Mouse (Mus musculus) Patski (cell line): Measurements from ENCODE around the gene Ehd1. TPM values are rescaled to one million over a fixed set of nuclear protein-coding genes. Genes with fewer than 3 reads are reported as not detected.
"Not testable (repeated sequence)": the region's sequence is repeated elsewhere in the genome, so short reads cannot be mapped to it uniquely, and the experiment has no call there.

Experiments
- ATAC-seq: fragments of 100-300 bp; one replicate; pipeline ENCODE4 v1.8.0; 2021
- CTCF ChIA-PET: fragments of 350-600 bp; sonication (Branson Sonifier 250); formaldehyde crosslinking; loops from one replicate; lab custom pipeline; 2022; ENCODE audit warnings: inconsistent platforms; lab: Charles Lee
- POLR2A ChIA-PET: fragments of 350-600 bp; sonication (Branson Sonifier 250); formaldehyde crosslinking; loops from one replicate; lab custom pipeline; 2022; ENCODE audit warnings: antibody characterized with exemption, inconsistent platforms; lab: Charles Lee
- DNase-seq: peaks from one replicate; pipeline ENCODE4 v3.0.0-alpha.2; 2011; ENCODE audit warnings: low read depth, low spot score
- H3K27me3 ChIP-seq: fragments of 371-371 bp; one replicate; pipeline ENCODE4 v1.5.1; 2021
- CTCF ChIP-seq: fragments of 100-300 bp; IDR thresholded peaks from one replicate; pipeline ENCODE4 v1.5.1; 2021
- in situ Hi-C: fragments of 300-500 bp; cut with MboI; formaldehyde crosslinking; loops from 3 replicates; pipeline ENCODE4 v1.11.1; 2018; ENCODE audit warnings: low pct_unique_long_range_greater_than_20kb, mixed read lengths
- polyA plus RNA-seq: library from polyadenylated mRNA; unstranded; gene quantifications from one replicate; pipeline ENCODE4 v1.2.3, GENCODE M21; 2021

Ehd1 gene
- polyA plus RNA-seq, 1 experiment from 2014 or later = 88.7 TPM

GRCm38 (mm10) chr19:6303831-6304230, 27.3 kb downstream of the Ehd1 start:
- CTCF ChIA-PET = interaction anchor here (0.8 to 12.0 kb wide), 9 partner anchors 12 to 54 kb away, joined by 3 to 89 read pairs (median 4); partner anchors contain the start of gene Ehd1
- TF ChIP-seq CTCF = no peak
- POLR2A ChIA-PET = interaction anchor here (2.1 kb wide), 1 partner anchor 27 kb away, joined by 10 read pairs; the partner anchor contains the start of gene Ehd1
- ATAC-seq (no peak), DNase-seq (no peak)
- in situ Hi-C loops = no loop called here
- H3K27me3 ChIP-seq = no peaks in the 10 kb centered on the region

- in situ Hi-C loops = loop anchor here (5.0 kb wide), 1 partner anchor 33 kb away; no protein-coding TSS in a partner anchor
- DNase-seq = peak; percentile 58
- TF ChIP-seq CTCF = no peak
- POLR2A ChIA-PET = interaction anchor here (0.6 to 2.1 kb wide), 2 partner anchors 28 to 42 kb away, joined by 3 to 10 read pairs; partner anchors contain the start of gene Ehd1
- CTCF ChIA-PET = interaction anchor here (0.7 to 12.0 kb wide), 7 partner anchors 14 to 55 kb away, joined by 3 to 89 read pairs (median 4); partner anchors contain the start of gene Ehd1
- H3K27me3 ChIP-seq = no peaks in the 10 kb centered on the region
- ATAC-seq = peak; percentile 70
Measured at GRCm38 (mm10) chr19:6304787-6305516, 28.4 kb downstream of the Ehd1 start.

GRCm38 (mm10) chr19:6305517-6306115, 29.1 kb downstream of the Ehd1 start:
- ATAC-seq (no peak), DNase-seq (no peak)
- TF ChIP-seq CTCF = no peak
- no peaks in the 10 kb centered on the region for H3K27me3 ChIP-seq
- ChIA-PET POLR2A (no interaction called here), CTCF (no interaction called here)
- in situ Hi-C loops = loop anchor here (5.0 kb wide), 1 partner anchor 33 kb away; no protein-coding TSS in a partner anchor

- CTCF ChIA-PET = interaction anchor here (1.1 to 1.6 kb wide), 5 partner anchors 18 to 57 kb away, joined by 3 to 8 read pairs (median 5); partner anchors contain the start of gene Ehd1
- in situ Hi-C loops = loop anchor here (5.0 kb wide), 1 partner anchor 34 kb away; no protein-coding TSS in a partner anchor
- no peak for TF ChIP-seq CTCF
- ATAC-seq = peak; percentile 61
- POLR2A ChIA-PET = no interaction called here
- no peak for DNase-seq
- no peaks in the 10 kb centered on the region for H3K27me3 ChIP-seq
Measured at GRCm38 (mm10) chr19:6306137-6306551, 29.6 kb downstream of the Ehd1 start, which contains the start of gene Cdc42bpg. Cdc42bpg (plus strand) TSS chr19:6306456.

- TF ChIP-seq CTCF = no peak
- ChIA-PET CTCF (interaction anchor here (0.7 to 1.6 kb wide), 7 partner anchors 14 to 57 kb away, joined by 3 to 8 read pairs (median 5); partner anchors contain the start of gene Ehd1), POLR2A (no interaction called here)
- in situ Hi-C loops = loop anchor here (5.0 kb wide), 1 partner anchor 34 kb away; no protein-coding TSS in a partner anchor
- no peaks in the 10 kb centered on the region for H3K27me3 ChIP-seq
- ATAC-seq (peak; percentile 59), DNase-seq (no peak)
Measured at GRCm38 (mm10) chr19:6306586-6306985, 30.1 kb downstream of the Ehd1 start.

- in situ Hi-C loops = loop anchor here (5.0 kb wide), 1 partner anchor 36 kb away; no protein-coding TSS in a partner anchor
- ATAC-seq = no peak
- POLR2A ChIA-PET = no interaction called here
- H3K27me3 ChIP-seq = no peaks in the 10 kb centered on the region
- no peak for DNase-seq
- no peak for TF ChIP-seq CTCF
- CTCF ChIA-PET = interaction anchor here (1.3 to 1.6 kb wide), 2 partner anchors 23 to 38 kb away, joined by 5 to 6 read pairs; no protein-coding TSS in a partner anchor
Measured at GRCm38 (mm10) chr19:6307733-6308531, 31.4 kb downstream of the Ehd1 start.

GRCm38 (mm10) chr19:6310181-6310580, 33.7 kb downstream of the Ehd1 start:
- no peaks in the 10 kb centered on the region for H3K27me3 ChIP-seq
- in situ Hi-C loops = no loop called here
- DNase-seq (no peak), ATAC-seq (no peak)
- CTCF ChIA-PET = interaction anchor here (0.7 to 1.5 kb wide), 2 partner anchors 22 to 47 kb away, joined by 3 to 7 read pairs; no protein-coding TSS in a partner anchor
- TF ChIP-seq CTCF = no peak
- POLR2A ChIA-PET = interaction anchor here (0.6 to 1.7 kb wide), 2 partner anchors 22 to 84 kb away, joined by 3 to 4 read pairs; partner anchors contain the start of gene Gpha2

DNA sequence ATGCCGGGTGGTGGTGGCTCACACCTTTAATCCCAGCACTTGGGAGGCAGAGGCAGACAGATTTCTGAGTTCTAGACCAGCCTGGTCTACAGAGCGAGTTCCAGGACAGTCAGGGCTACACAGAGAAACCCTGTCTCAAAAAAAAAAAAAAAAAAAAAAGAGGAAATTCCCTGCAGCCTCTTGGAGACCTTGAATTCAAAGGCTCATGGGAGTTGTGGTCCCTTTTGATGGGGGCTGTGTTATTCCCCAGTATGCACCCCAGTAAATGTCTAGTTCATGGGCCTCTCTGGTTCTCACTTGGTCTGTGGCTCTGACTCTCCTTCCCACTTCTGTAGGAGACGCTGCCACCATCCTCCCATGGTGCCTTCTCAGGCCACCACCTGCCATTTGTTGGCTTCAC, 35.3 kb downstream of the Ehd1 start:
- H3K27me3 ChIP-seq, in situ Hi-C loops, POLR2A ChIA-PET, ATAC-seq, DNase-seq, CTCF ChIA-PET: not testable (repeated sequence)

DNA sequence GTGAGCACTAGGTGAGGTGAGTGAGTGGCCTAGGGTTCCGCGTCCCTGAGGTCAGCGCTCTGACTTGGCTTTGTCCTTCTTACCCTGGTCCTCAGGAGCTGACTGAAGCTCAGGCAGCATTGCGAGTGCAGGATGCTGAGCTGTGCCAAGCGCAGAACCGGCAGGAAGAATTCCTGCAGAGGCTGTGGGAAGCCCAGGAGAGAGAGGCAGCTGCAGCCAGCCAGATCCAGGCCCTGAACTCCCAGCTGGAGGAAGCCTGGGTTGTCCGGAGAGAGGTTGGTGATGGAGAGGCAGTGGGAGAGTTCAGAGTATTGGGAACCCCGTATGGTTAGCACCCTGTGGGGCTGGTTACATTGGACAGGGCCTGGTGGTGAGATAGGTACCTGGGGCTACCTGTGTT, 37.3 kb downstream of the Ehd1 start:
- H3K27me3 ChIP-seq = no peaks in the 10 kb centered on the region
- in situ Hi-C loops = no loop called here
- CTCF ChIA-PET = interaction anchor here (0.9 kb wide), 1 partner anchor 18 kb away, joined by 4 read pairs; no protein-coding TSS in a partner anchor
- POLR2A ChIA-PET = no interaction called here
- no peak for ATAC-seq
- DNase-seq = no peak
- no peak for TF ChIP-seq CTCF
